8 mouse cellular contexts compared by ENCODE assay signal in genomic region chr2:37702301-37703172, GRCm38 (mm10). TPM values are rescaled to one million over a fixed set of nuclear protein-coding genes. Genes with fewer than 3 reads are reported as not detected.
A peak's percentile ranks its signal among the peaks of the same experiment; 100 is the strongest.
DNase-seq lines count a peak whose midpoint lies in the region; ATAC-seq lines count a peak whose summit lies in the region.

No protein-coding gene starts in this region.

- DNase-seq in B cell, adult 2 months = peak; percentile 58 to 59
- DNase-seq in ZHBTc4 (ENCODE audit: low read depth, low spot score) = peak; percentile 83
- DNase-seq in embryo, embryonic 11.5 days (ENCODE audit: low read depth, low spot score) = peak; percentile 16
- peak; percentile 22 for DNase-seq in kidney, adult 9 months
- peak; percentile 19 for DNase-seq in urinary bladder, postnatal 14 days (ENCODE audit: low spot score)

- H3K36me3 ChIP-seq in lung, embryonic 15.5 days = no peaks in the 10 kb centered on the region
- no peaks in the 10 kb centered on the region for H3K36me3 ChIP-seq in neural tube, embryonic 15.5 days

- H3K4me2 ChIP-seq in lung, embryonic 15.5 days = peak overlapping the region; percentile 91
- peak overlapping the region; percentile 76 for H3K4me2 ChIP-seq in neural tube, embryonic 15.5 days

- under 1% methylated on average over 57 of the region's 70 CpGs for whole genome bisulfite sequencing in lung, embryonic 15.5 days
- WGBS in neural tube, embryonic 15.5 days = under 1% methylated on average over 60 of the region's 70 CpGs

- no peaks in the 10 kb centered on the region; the same call in 1 of the 2 replicates for H3K27me3 ChIP-seq in lung, embryonic 15.5 days
- H3K27me3 ChIP-seq in neural tube, embryonic 15.5 days (replicated peaks) = no peaks in the 10 kb centered on the region

- no peaks in the 10 kb centered on the region for H3K9me3 ChIP-seq in lung, embryonic 15.5 days
- no peaks in the 10 kb centered on the region for H3K9me3 ChIP-seq in neural tube, embryonic 15.5 days (replicated peaks)

- peak overlapping the region; percentile 94 for H3K4me3 ChIP-seq in lung, embryonic 15.5 days
- H3K4me3 ChIP-seq in neural tube, embryonic 15.5 days (replicated peaks) = peak overlapping the region; percentile 93

- peaks cover 17% of the 10 kb centered on the region for H3K4me1 ChIP-seq in lung, embryonic 15.5 days
- H3K4me1 ChIP-seq in neural tube, embryonic 15.5 days = peaks cover 24% of the 10 kb centered on the region

- H3K9ac ChIP-seq in lung, embryonic 15.5 days = peak overlapping the region; percentile 93
- H3K9ac ChIP-seq in neural tube, embryonic 15.5 days (replicated peaks) = peak overlapping the region; percentile 96

- peak overlapping the region; percentile 88 for H3K27ac ChIP-seq in lung, embryonic 15.5 days
- peak overlapping the region; percentile 99 for H3K27ac ChIP-seq in neural tube, embryonic 15.5 days (replicated peaks)

- peak; percentile 43 for ATAC-seq in granulocyte monocyte progenitor cell, adult 5-6 weeks (replicated peaks; ENCODE audit: poor library complexity, severe bottlenecking)
- ATAC-seq in lung, embryonic 15.5 days (ENCODE audit: borderline replicate concordance, extremely low read depth, low FRiP score, low TSS enrichment) = peak; percentile 72
- ATAC-seq in neural tube, embryonic 15.5 days (ENCODE audit: low FRiP score) = peak; percentile 70

RNA-seq across cellular contexts. Expression of gene Strbp, which starts 1.1 kb away (rescaled TPM):
- total RNA-seq in granulocyte monocyte progenitor cell, adult 5-6 weeks (2014; fragmentation: Nextera tagmentation) = 33.8 and 45.5 TPM in 2 replicates
- total RNA-seq in granulocyte monocyte progenitor cell, adult 5-6 weeks (2017) = 63.0 and 67.5 TPM in 2 replicates
- 28.2 and 31.9 TPM in 2 replicates for polyA plus RNA-seq in lung, embryonic 15.5 days (2015; fragmentation: Nextera tagmentation; extraction: Ambion mirVana)
- polyA plus RNA-seq in neural tube, embryonic 15.5 days (2015; fragmentation: Nextera tagmentation; extraction: Ambion mirVana) = 87.0 and 98.3 TPM in 2 replicates

Comparison
In these comparisons a context has a peak if more than half of its experiments do, and no peak if none do; other contexts are left out.
1. Peak in every context shown above with its lines: DNase-seq, ATAC-seq, H3K4me3 ChIP-seq and H3K27ac ChIP-seq.
2. DNase-seq: peak in every context shown above with its lines; median percentile 83 in ZHBTc4; 58 in B cell, adult 2 months; 22 in kidney, adult 9 months; 19 in urinary bladder, postnatal 14 days; 16 in embryo, embryonic 11.5 days.